23 mouse cellular contexts compared by ENCODE assay signal in the genomic region with DNA sequence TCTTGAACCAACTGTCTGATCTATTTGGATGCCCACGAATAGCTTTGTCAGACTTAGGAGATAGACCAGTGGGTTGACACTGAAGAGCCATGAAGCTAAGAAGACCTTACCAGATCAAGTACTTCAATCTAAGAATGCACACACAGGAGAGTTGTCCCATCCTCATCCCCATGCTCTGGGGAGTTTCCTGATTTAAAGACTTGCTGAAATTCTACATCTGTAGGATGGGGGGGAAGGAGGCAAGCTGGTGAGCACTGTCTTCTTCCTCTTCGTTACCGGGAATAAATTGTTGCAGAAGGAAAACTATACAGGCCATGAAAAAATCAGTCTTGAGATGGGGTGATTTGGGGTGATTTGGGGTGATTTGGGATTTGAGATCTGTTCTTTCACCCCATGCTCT. TPM values are rescaled to one million over a fixed set of nuclear protein-coding genes. Genes with fewer than 3 reads are reported as not detected.
"Had no signal": no experiment of that assay in that cellular context is flagged by ENCODE, and none has a peak within 500 bp of the region (broad histone marks: within the 10 kb centered on the region; RNA-seq: fewer than 3 reads in every experiment).

No protein-coding gene starts in this region.

- DNase-seq: gastrocnemius, adult 2 months; gastrocnemius, postnatal 10 days; gastrocnemius, postnatal 25 days; heart, adult 2 months; heart, postnatal 10 days; heart, postnatal 4 days; kidney, adult 18-20 months; kidney, adult 8-10 months; kidney, postnatal 10 days; kidney, postnatal 25 days; kidney, postnatal 4 days; liver had no signal

- H3K9me3 ChIP-seq: heart, embryonic 12.5 days; hindbrain, embryonic 10.5 days; intestine, embryonic 15.5 days; limb, embryonic 12.5 days had no signal

- H3K4me2 ChIP-seq: heart, embryonic 12.5 days; hindbrain, embryonic 14.5 days; intestine, embryonic 15.5 days; limb, embryonic 12.5 days; liver, embryonic 11.5 days had no signal

- H3K36me3 ChIP-seq: heart, embryonic 12.5 days; hindbrain, embryonic 10.5 days; intestine, embryonic 15.5 days; limb, embryonic 12.5 days had no signal

- H3K4me3 ChIP-seq: gastrocnemius, adult 2 months; heart, adult 2 months; heart, embryonic 12.5 days; hindbrain, embryonic 10.5 days; intestine, embryonic 15.5 days; layer of hippocampus, adult 2 months; left cerebral cortex, adult 2 months; limb, embryonic 12.5 days had no signal

- H3K9ac ChIP-seq: heart, embryonic 12.5 days; hindbrain, embryonic 14.5 days; intestine, embryonic 15.5 days; limb, embryonic 12.5 days had no signal

- H3K27ac ChIP-seq: gastrocnemius, adult 2 months; heart, adult 2 months; hindbrain, embryonic 10.5 days; intestine, embryonic 15.5 days; layer of hippocampus, adult 2 months; left cerebral cortex, adult 2 months; limb, embryonic 12.5 days had no signal

- ATAC-seq: hindbrain, embryonic 16.5 days; inflammation-experienced regulatory T-cells, adult 6 months; intestine, embryonic 15.5 days; intestine, postnatal 0 days had no signal

RNA-seq across cellular contexts. Expression of a gene that starts 30.5 kb away (rescaled TPM):
- polyA plus RNA-seq: inflammation-experienced regulatory T-cells, adult 6 months had no signal
